Comparison of ENCODE assay signal across 13 mouse cellular contexts in the genomic region with DNA sequence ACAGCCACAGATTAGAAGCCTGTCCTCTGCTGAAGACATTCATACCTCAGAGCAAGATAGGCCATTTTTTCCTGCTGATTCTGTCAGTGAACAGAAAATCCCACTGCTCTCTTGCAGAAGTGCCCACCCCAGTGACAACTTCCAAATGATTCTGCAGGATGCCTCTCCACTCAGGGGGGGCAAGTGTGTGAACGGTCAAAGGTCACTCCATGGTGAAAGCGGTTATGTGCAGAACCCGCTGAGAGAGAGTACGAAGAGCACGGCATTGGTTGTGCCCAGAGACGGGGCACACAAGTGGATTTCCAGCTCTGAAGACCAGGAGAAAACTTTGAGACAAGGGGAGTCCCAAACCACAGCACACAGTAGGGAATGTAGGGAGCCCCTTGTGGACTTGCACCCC.
DNase-seq lines count a peak whose midpoint lies in the region; ATAC-seq and TF ChIP-seq lines count a peak whose summit lies in the region.
"Had no signal": no experiment of that assay in that cellular context is flagged by ENCODE, and none has a peak within 500 bp of the region (broad histone marks: within the 10 kb centered on the region; RNA-seq: fewer than 3 reads in every experiment).

No protein-coding gene starts in this region.

- H3K4me2 ChIP-seq in kidney, embryonic 14.5 days (replicated peaks; ENCODE audit: low read depth, low read length), result no peak overlapping the region
- peak overlapping the region; percentile 78 for H3K4me2 ChIP-seq in intestine, embryonic 14.5 days (ENCODE audit: low read length)
- H3K4me2 ChIP-seq in midbrain, postnatal 0 days (ENCODE audit: low read depth, low read length, poor library complexity, severe bottlenecking), result peak overlapping the region; percentile 73; the same call in 1 of the 2 replicates
- no peak overlapping the region for H3K4me2 ChIP-seq in neural tube, embryonic 15.5 days

- no peaks in the 10 kb centered on the region for H3K9me3 ChIP-seq in kidney, embryonic 14.5 days (ENCODE audit: control insufficient read depth, low read length)
- H3K9me3 ChIP-seq in intestine, embryonic 14.5 days (ENCODE audit: control insufficient read depth, low read length), result no peaks in the 10 kb centered on the region
- H3K9me3 ChIP-seq in midbrain, postnatal 0 days (ENCODE audit: low read length), result no peaks in the 10 kb centered on the region
- no peaks in the 10 kb centered on the region for H3K9me3 ChIP-seq in neural tube, embryonic 15.5 days (replicated peaks)
- H3K9me3 ChIP-seq: G1E had no signal

- DNase-seq in kidney, adult 11 months, result peak; percentile 36
- no peak for DNase-seq in intestine, embryonic 14.5 days (ENCODE audit: low spot score)
- peak; percentile 39 for DNase-seq in kidney, postnatal 14 days
- DNase-seq in midbrain, postnatal 0 days (ENCODE audit: low spot score), result no peak
- no peak for DNase-seq in left cerebral cortex, postnatal 4 days
- DNase-seq: adrenal gland, postnatal 10 days; cerebellum, adult 8-10 months; heart, postnatal 10 days; right cerebral cortex, postnatal 14 days; thymus, postnatal 25 days had no signal

- H3K4me1 ChIP-seq in kidney, embryonic 14.5 days (ENCODE audit: control insufficient read depth, insufficient read depth, low read length), result 0 out of 2 replicates have a peak, but pooled peaks cover 16% of the 10 kb centered on the region
- peaks cover 16% of the 10 kb centered on the region for H3K4me1 ChIP-seq in intestine, embryonic 14.5 days (replicated peaks; ENCODE audit: control insufficient read depth, insufficient read depth, low read length)
- H3K4me1 ChIP-seq in midbrain, postnatal 0 days (ENCODE audit: insufficient read depth, low read length), result peaks cover 5% of the 10 kb centered on the region; the same call in 1 of the 2 replicates
- H3K4me1 ChIP-seq in neural tube, embryonic 15.5 days, result peaks cover 23% of the 10 kb centered on the region

- H3K27me3 ChIP-seq in kidney, embryonic 14.5 days (ENCODE audit: control insufficient read depth, insufficient read depth, low read length), result no peaks in the 10 kb centered on the region
- no peaks in the 10 kb centered on the region for H3K27me3 ChIP-seq in intestine, embryonic 14.5 days (replicated peaks; ENCODE audit: control insufficient read depth, insufficient read depth, low read length)
- no peaks in the 10 kb centered on the region for H3K27me3 ChIP-seq in midbrain, postnatal 0 days (ENCODE audit: insufficient read depth, low read length)
- H3K27me3 ChIP-seq in neural tube, embryonic 15.5 days (replicated peaks), result no peaks in the 10 kb centered on the region

- H3K36me3 ChIP-seq in kidney, embryonic 14.5 days (ENCODE audit: control insufficient read depth, insufficient read depth, low read length), result peaks cover 9% of the 10 kb centered on the region; the same call in 1 of the 2 replicates
- H3K36me3 ChIP-seq in intestine, embryonic 14.5 days (ENCODE audit: control insufficient read depth, insufficient read depth, low read length), result no peaks in the 10 kb centered on the region; the same call in 1 of the 2 replicates
- H3K36me3 ChIP-seq in midbrain, postnatal 0 days (ENCODE audit: insufficient read depth, low read length), result 0 out of 2 replicates have a peak, but pooled peaks cover 6% of the 10 kb centered on the region
- peaks cover 8% of the 10 kb centered on the region for H3K36me3 ChIP-seq in neural tube, embryonic 15.5 days
- H3K36me3 ChIP-seq: G1E had no signal

- no peak overlapping the region for H3K4me3 ChIP-seq in kidney, embryonic 14.5 days (ENCODE audit: low read length)
- no peak overlapping the region for H3K4me3 ChIP-seq in intestine, embryonic 14.5 days (ENCODE audit: low read depth, low read length)
- H3K4me3 ChIP-seq in midbrain, postnatal 0 days (ENCODE audit: low read depth, low read length), result no peak overlapping the region
- no peak overlapping the region for H3K4me3 ChIP-seq in neural tube, embryonic 15.5 days (replicated peaks)

- H3K9ac ChIP-seq in kidney, embryonic 14.5 days (ENCODE audit: low read depth, low read length), result no peak overlapping the region
- H3K9ac ChIP-seq in intestine, embryonic 14.5 days (ENCODE audit: low read length), result no peak overlapping the region
- no peak overlapping the region for H3K9ac ChIP-seq in midbrain, postnatal 0 days (replicated peaks; ENCODE audit: low read length, poor library complexity, severe bottlenecking)
- H3K9ac ChIP-seq in neural tube, embryonic 15.5 days (replicated peaks), result no peak overlapping the region

- intact Hi-C loops in left cerebral cortex, postnatal 4 days (cut with DNase I), result no loop called here

- TF ChIP-seq CTCF in midbrain, postnatal 0 days (IDR thresholded peaks at IDR 0.05), result no peak

- H3K27ac ChIP-seq in kidney, embryonic 14.5 days (ENCODE audit: low read depth, low read length), result no peak overlapping the region
- H3K27ac ChIP-seq in intestine, embryonic 14.5 days (ENCODE audit: low read depth), result no peak overlapping the region
- H3K27ac ChIP-seq in midbrain, postnatal 0 days (ENCODE audit: low read depth, low read length), result no peak overlapping the region
- no peak overlapping the region for H3K27ac ChIP-seq in neural tube, embryonic 15.5 days (replicated peaks)

- ATAC-seq in kidney, embryonic 14.5 days (ENCODE audit: low FRiP score, low TSS enrichment), result no peak
- ATAC-seq in intestine, embryonic 14.5 days (replicated peaks; ENCODE audit: low FRiP score, low TSS enrichment, low read depth), result no peak
- no peak for ATAC-seq in midbrain, postnatal 0 days (ENCODE audit: low FRiP score)
- ATAC-seq in neural tube, embryonic 15.5 days (ENCODE audit: low FRiP score), result no peak

- 91% methylated on average over 6 of the region's 6 CpGs for WGBS in kidney, embryonic 14.5 days
- WGBS in intestine, embryonic 14.5 days, result 81% methylated on average over 6 of the region's 6 CpGs
- WGBS in midbrain, postnatal 0 days, result 34% methylated on average over 6 of the region's 6 CpGs
- 72% methylated on average over 6 of the region's 6 CpGs for WGBS in neural tube, embryonic 15.5 days

Comparison
In these comparisons a context has a peak if more than half of its experiments do, and no peak if none do; other contexts are left out.
1. DNase-seq: peak in kidney, adult 11 months (single experiment) and kidney, postnatal 14 days (single experiment); none in intestine, embryonic 14.5 days (single experiment), midbrain, postnatal 0 days (single experiment) and left cerebral cortex, postnatal 4 days (single experiment).
2. H3K4me2 ChIP-seq: peak in intestine, embryonic 14.5 days (single experiment) and midbrain, postnatal 0 days (single experiment); none in kidney, embryonic 14.5 days (single experiment) and neural tube, embryonic 15.5 days (single experiment).